ENCODE assay signal across 37 mouse cellular contexts in genomic region chr7:137947424-137947823, GRCm38 (mm10).
DNase-seq lines count a peak whose midpoint lies in the region; ATAC-seq lines count a peak whose summit lies in the region.
"Had no signal": no experiment of that assay in that cellular context is flagged by ENCODE, and none has a peak within 500 bp of the region (broad histone marks: within the 10 kb centered on the region; RNA-seq: fewer than 3 reads in every experiment).

No protein-coding gene starts in this region.

- H3K27me3 ChIP-seq in neural tube, embryonic 15.5 days (replicated peaks), result no peaks in the 10 kb centered on the region
- no peaks in the 10 kb centered on the region for H3K27me3 ChIP-seq in embryonic facial prominence, embryonic 11.5 days (ENCODE audit: control insufficient read depth, insufficient read depth, low read length)
- H3K27me3 ChIP-seq: embryonic facial prominence, embryonic 13.5 days; heart, embryonic 15.5 days; hindbrain, embryonic 15.5 days; intestine, embryonic 15.5 days; midbrain, embryonic 12.5 days had no signal

- whole genome bisulfite sequencing in neural tube, embryonic 15.5 days, result 10% methylated on average over 5 of the region's 5 CpGs
- 34% methylated on average over 5 of the region's 5 CpGs for WGBS in embryonic facial prominence, embryonic 11.5 days

- DNase-seq in neural tube, embryonic 10.5 days (ENCODE audit: extremely low spot score, low spot score), result peak; percentile 33
- DNase-seq in embryo, embryonic 11 days, result peak; percentile 54
- DNase-seq in embryonic facial prominence, embryonic 11.5 days (ENCODE audit: low spot score), result peak; percentile 7
- peak; percentile 52 for DNase-seq in mesoderm, embryonic 11.5 days (ENCODE audit: low read depth, low spot score)
- DNase-seq in spleen, postnatal 4 days (ENCODE audit: low spot score in 2 of 2), result no peak
- DNase-seq in cerebellum, adult 11-12 months, result no peak
- DNase-seq: adrenal gland, adult 2 months; adrenal gland, postnatal 36 days; B cell, adult 2 months; cerebellum, adult 8-10 months; cerebellum, postnatal 36 days; gastrocnemius, postnatal 14 days; heart, postnatal 36 days; kidney, adult 2 months; kidney, postnatal 4 days; layer of hippocampus, postnatal 36 days; left cerebral cortex, postnatal 4 days; liver; lung, adult 2 months; lung, postnatal 10 days; right cerebral cortex, postnatal 4 days; thymus, adult 2 months; thymus, postnatal 4 days had no signal

- no peak overlapping the region for H3K4me3 ChIP-seq in neural tube, embryonic 15.5 days (replicated peaks)
- H3K4me3 ChIP-seq in embryonic facial prominence, embryonic 11.5 days (ENCODE audit: low read depth, low read length), result no peak overlapping the region
- H3K4me3 ChIP-seq: embryonic facial prominence, embryonic 13.5 days; forebrain, embryonic 10.5 days; heart, embryonic 10.5 days; heart, embryonic 15.5 days; hindbrain, embryonic 15.5 days; intestine, embryonic 15.5 days; midbrain, embryonic 12.5 days had no signal

- ATAC-seq in neural tube, embryonic 15.5 days (ENCODE audit: low FRiP score), result no peak
- no peak for ATAC-seq in embryonic facial prominence, embryonic 11.5 days (replicated peaks; ENCODE audit: insufficient number of reproducible peaks, low FRiP score, low TSS enrichment, low read depth)
- ATAC-seq in inflammation-experienced regulatory T-cells, adult 6 months, result no peak
- ATAC-seq: activated CD4-positive, CD25-positive, alpha-beta regulatory T cell, adult 4 months; forebrain, embryonic 16.5 days; intestine, embryonic 15.5 days had no signal

- H3K4me1 ChIP-seq in neural tube, embryonic 15.5 days, result no peaks in the 10 kb centered on the region
- H3K4me1 ChIP-seq in embryonic facial prominence, embryonic 11.5 days (ENCODE audit: control insufficient read depth, insufficient read depth, low read length), result no peaks in the 10 kb centered on the region
- H3K4me1 ChIP-seq: embryonic facial prominence, embryonic 13.5 days; heart, embryonic 10.5 days; heart, embryonic 15.5 days; hindbrain, embryonic 15.5 days; intestine, embryonic 15.5 days had no signal

- no peak overlapping the region for H3K4me2 ChIP-seq in neural tube, embryonic 15.5 days
- H3K4me2 ChIP-seq in embryonic facial prominence, embryonic 11.5 days (ENCODE audit: low read depth, low read length), result no peak overlapping the region
- H3K4me2 ChIP-seq: embryonic facial prominence, embryonic 13.5 days; heart, embryonic 15.5 days; hindbrain, embryonic 15.5 days; intestine, embryonic 15.5 days; midbrain, embryonic 12.5 days had no signal

- H3K9ac ChIP-seq in neural tube, embryonic 15.5 days (replicated peaks), result no peak overlapping the region
- H3K9ac ChIP-seq in embryonic facial prominence, embryonic 11.5 days (replicated peaks; ENCODE audit: low read length), result no peak overlapping the region
- H3K9ac ChIP-seq: embryonic facial prominence, embryonic 13.5 days; heart, embryonic 15.5 days; hindbrain, embryonic 15.5 days; intestine, embryonic 15.5 days; liver, embryonic 14.5 days; midbrain, embryonic 12.5 days had no signal

- no peak overlapping the region for H3K27ac ChIP-seq in neural tube, embryonic 15.5 days (replicated peaks)
- no peak overlapping the region for H3K27ac ChIP-seq in embryonic facial prominence, embryonic 11.5 days (replicated peaks; ENCODE audit: low read depth, low read length)
- H3K27ac ChIP-seq: embryonic facial prominence, embryonic 13.5 days; forebrain, embryonic 10.5 days; heart, embryonic 10.5 days; heart, embryonic 15.5 days; hindbrain, embryonic 15.5 days; intestine, embryonic 15.5 days; kidney, postnatal 0 days; liver, embryonic 14.5 days; macrophage; midbrain, embryonic 12.5 days had no signal

- no peaks in the 10 kb centered on the region for H3K36me3 ChIP-seq in neural tube, embryonic 15.5 days
- H3K36me3 ChIP-seq in embryonic facial prominence, embryonic 11.5 days (replicated peaks; ENCODE audit: control insufficient read depth, insufficient read depth, low read depth, low read length), result no peaks in the 10 kb centered on the region
- H3K36me3 ChIP-seq: embryonic facial prominence, embryonic 13.5 days; forebrain, embryonic 10.5 days; heart, embryonic 10.5 days; heart, embryonic 15.5 days; hindbrain, embryonic 15.5 days; intestine, embryonic 15.5 days; midbrain, embryonic 12.5 days had no signal

- no peaks in the 10 kb centered on the region for H3K9me3 ChIP-seq in neural tube, embryonic 15.5 days (replicated peaks)
- no peaks in the 10 kb centered on the region for H3K9me3 ChIP-seq in embryonic facial prominence, embryonic 11.5 days (replicated peaks; ENCODE audit: control insufficient read depth, low read length)
- H3K9me3 ChIP-seq: embryonic facial prominence, embryonic 13.5 days; forebrain, embryonic 10.5 days; heart, embryonic 10.5 days; heart, embryonic 15.5 days; hindbrain, embryonic 15.5 days; intestine, embryonic 15.5 days; midbrain, embryonic 12.5 days had no signal

Comparison
In these comparisons a context has a peak if more than half of its experiments do, and no peak if none do; other contexts are left out.
1. DNase-seq: peak in neural tube, embryonic 10.5 days (single experiment), embryo, embryonic 11 days (single experiment), embryonic facial prominence, embryonic 11.5 days (single experiment) and mesoderm, embryonic 11.5 days (single experiment); none in spleen, postnatal 4 days (0 of 2) and cerebellum, adult 11-12 months (single experiment).